Mouse (Mus musculus) frontal cortex, postnatal 25 days (tissue): ENCODE measurements around the gene Tmem258.

Experiments used
- DNase-seq, 2 experiments: peaks; one replicate each; pipeline ENCODE4 v3.0.0; 2022; ENCODE audit warnings: low spot score in 2 of 2

Gene Tmem258

GRCm38 (mm10) chr19:10223561-10223960 is 19.7 kb downstream of the Tmem258 start:
- DNase-seq, result no peak

- no peak for DNase-seq
Measured at GRCm38 (mm10) chr19:10224637-10225453, 21.0 kb downstream of the Tmem258 start.

GRCm38 (mm10) chr19:10225767-10226166 is 22.0 kb downstream of the Tmem258 start:
- DNase-seq, result no peak

- DNase-seq, result no peak
Measured at GRCm38 (mm10) chr19:10231016-10231415, 27.2 kb downstream of the Tmem258 start.

- DNase-seq, result no peak
Measured at GRCm38 (mm10) chr19:10231871-10232270, 28.1 kb downstream of the Tmem258 start.

- no peak for DNase-seq
Measured at GRCm38 (mm10) chr19:10232327-10233017, 28.7 kb downstream of the Tmem258 start.

- no peak for DNase-seq
Measured at GRCm38 (mm10) chr19:10235784-10236565, 32.2 kb downstream of the Tmem258 start.

- no peak for DNase-seq
Measured at GRCm38 (mm10) chr19:10238477-10238876, 34.7 kb downstream of the Tmem258 start.

- DNase-seq, result no peak
Measured at GRCm38 (mm10) chr19:10239419-10239818, 35.6 kb downstream of the Tmem258 start.

- DNase-seq, result no peak
Measured at GRCm38 (mm10) chr19:10239975-10240653, 36.3 kb downstream of the Tmem258 start.

- peak; percentile 38 to 40 for DNase-seq
Measured at GRCm38 (mm10) chr19:10240654-10241305, 37.0 kb downstream of the Tmem258 start, which contains the start of gene Myrf. Gene Myrf (minus strand): TSS chr19:10240748.

GRCm38 (mm10) chr19:10242916-10243315 is 39.1 kb downstream of the Tmem258 start:
- no peak for DNase-seq

GRCm38 (mm10) chr19:10244183-10244582 is 40.4 kb downstream of the Tmem258 start:
- DNase-seq, result peak; percentile 48 to 58

GRCm38 (mm10) chr19:10247165-10247564 is 43.4 kb downstream of the Tmem258 start:
- DNase-seq, result no peak

GRCm38 (mm10) chr19:10248128-10248527 is 44.3 kb downstream of the Tmem258 start:
- DNase-seq, result no peak
